Mouse (Mus musculus): ENCODE measurements around the gene Cadps. TPM values are rescaled to one million over a fixed set of nuclear protein-coding genes. Genes with fewer than 3 reads are reported as not detected.

Cadps gene
- polyA plus RNA-seq, 1 experiment = 187 TPM

DNA sequence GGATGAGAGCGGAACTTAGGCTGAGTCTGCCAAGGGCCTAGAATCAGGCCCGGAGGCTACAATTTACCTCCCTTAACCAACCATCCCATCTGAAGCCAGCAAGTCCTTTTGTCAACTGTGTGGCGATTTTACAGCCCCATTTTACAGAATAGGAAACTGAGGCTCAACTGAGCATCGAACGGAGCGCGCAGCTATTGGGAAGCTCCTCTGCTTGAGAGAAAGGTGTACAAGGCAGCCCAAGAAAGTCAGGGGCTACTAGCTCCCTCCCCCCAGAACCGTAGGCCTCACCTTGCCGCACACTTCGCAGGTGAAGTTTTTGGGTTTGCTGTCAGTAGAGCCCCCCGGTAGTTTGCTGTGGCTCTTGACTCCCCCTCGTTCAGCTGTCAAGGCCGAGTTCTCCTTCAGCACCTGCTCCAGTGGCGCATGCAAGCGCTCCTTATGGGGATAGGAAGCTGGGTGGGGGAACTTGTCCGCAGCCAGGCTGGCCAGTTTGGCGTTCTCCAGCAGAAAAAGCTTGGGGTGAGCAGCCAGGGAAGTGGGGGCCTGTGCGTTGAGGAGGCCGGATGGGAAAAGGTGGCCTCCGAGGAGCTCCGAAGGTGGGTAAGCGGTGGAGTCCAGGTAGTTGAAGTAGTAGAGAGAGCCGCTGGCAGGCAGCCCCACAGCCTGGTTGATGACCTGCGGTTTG is 478.7 kb downstream of the Cadps start:
- TF ChIP-seq CTCF (IDR thresholded peaks at IDR 0.05; ENCODE audit: extremely low read depth, insufficient read depth, low read length) (no peak), POLR2A (IDR thresholded peaks at IDR 0.05; ENCODE audit: extremely low read depth, insufficient read depth, low read length) (no peak)
- Histone ChIP-seq H3K4me1 (ENCODE audit: control insufficient read depth, insufficient read depth, low read length) (no peaks in the 10 kb centered on the region), H3K4me3 (ENCODE audit: insufficient read depth, low read length) (peak overlapping the region; percentile 82), H3K27ac (ENCODE audit: insufficient read depth, low read length) (peak overlapping the region; percentile 32)

DNA sequence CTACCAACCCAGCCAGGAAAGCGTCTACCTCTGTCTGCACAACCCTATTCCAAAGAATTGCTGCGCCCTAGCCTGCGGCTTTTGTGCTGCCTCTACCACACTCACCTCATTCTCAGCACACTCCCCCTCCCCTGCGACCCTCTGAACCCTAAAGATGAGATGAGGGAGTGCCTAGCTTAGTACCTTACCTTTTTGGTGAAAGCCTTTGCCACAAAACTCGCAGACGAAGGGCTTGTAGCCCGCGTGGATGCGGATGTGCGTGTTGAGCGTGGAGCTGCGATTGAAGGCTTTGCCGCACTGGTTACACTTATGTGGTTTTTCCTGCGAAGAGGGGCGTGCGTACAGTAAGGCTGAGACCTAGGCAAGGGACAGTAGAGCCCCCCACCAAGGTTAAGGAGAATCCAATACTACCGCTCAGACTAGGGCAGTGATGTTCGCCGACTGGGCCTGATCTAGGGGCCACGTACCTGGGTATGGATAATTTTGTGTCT is 479.4 kb downstream of the Cadps start:
- TF ChIP-seq CTCF (IDR thresholded peaks at IDR 0.05; ENCODE audit: extremely low read depth, insufficient read depth, low read length) (no peak), POLR2A (IDR thresholded peaks at IDR 0.05; ENCODE audit: extremely low read depth, insufficient read depth, low read length) (no peak)
- H3K27ac ChIP-seq (ENCODE audit: insufficient read depth, low read length) = peak overlapping the region; percentile 32; the same call in 1 of the 2 replicates
- H3K4me3 ChIP-seq (ENCODE audit: insufficient read depth, low read length) = peak overlapping the region; percentile 82
- H3K4me1 ChIP-seq (ENCODE audit: control insufficient read depth, insufficient read depth, low read length) = no peaks in the 10 kb centered on the region

DNA sequence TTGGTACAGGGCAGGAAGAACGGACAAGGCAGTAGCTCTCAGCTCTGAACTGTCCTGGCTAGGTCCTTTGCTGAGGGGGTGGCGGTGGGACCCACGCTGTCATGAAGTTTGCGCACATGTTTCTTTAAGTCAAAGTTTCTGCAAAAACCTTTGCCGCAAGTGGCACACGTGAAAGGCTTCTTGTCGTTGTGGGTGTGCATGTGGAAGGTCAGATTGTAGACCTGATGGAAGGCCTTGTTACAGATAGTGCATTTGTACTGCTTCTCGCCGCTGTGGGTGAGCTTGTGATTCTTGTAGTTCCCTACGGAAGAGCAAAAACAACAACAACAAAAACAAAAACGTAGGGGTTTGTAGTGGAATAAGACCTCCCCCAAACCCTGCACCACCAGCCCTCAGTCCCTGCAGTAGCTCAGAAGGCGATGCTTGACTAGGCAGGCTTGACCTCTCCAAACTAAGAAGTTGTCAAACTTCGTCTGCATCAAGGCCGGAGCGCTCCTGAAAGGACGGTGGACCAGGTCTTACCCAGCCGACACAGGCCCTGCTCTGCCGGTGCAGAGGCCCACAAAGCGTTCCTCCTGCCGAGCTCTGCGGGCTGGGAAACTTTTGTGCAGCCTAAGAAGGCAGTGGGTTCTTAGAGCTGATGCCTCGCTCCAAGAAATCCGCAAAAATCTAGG is 480.3 kb downstream of the Cadps start:
- H3K27ac ChIP-seq (ENCODE audit: insufficient read depth, low read length) = peak overlapping the region; percentile 28; the same call in 1 of the 2 replicates

DNA sequence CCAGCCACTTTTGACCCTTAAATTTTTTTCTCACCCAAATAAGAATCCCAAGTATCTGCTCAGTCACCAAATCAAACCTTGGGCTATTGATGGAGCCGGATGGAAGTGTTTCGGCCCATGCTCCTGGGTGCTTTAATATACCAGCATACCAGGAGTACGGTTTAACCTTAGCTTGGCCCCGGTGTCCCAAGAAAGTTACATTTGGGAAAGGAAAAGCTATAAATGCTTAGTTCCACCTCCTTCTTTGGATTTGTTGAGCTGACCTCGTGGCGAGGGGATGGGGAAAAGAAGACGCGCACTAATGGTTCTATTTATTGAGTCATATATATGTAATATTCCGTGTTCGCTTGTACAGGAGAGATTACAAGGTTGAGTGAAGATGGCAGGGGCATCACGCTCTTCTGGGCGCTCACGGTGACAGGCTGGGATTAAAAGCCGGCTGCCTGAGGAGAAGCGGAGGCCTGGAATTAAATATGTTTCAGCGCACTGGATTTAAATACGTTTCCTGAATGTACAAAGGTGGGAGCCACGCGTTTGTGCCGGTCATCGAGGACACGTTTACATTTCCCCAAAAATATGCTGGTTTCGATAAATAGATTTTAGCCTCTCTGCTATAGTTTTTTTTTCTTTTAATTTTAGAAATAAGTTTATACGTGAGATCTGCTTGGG is 481.0 kb downstream of the Cadps start:
- TF ChIP-seq CTCF (IDR thresholded peaks at IDR 0.05; ENCODE audit: extremely low read depth, insufficient read depth, low read length) (no peak), POLR2A (IDR thresholded peaks at IDR 0.05; ENCODE audit: extremely low read depth, insufficient read depth, low read length) (no peak)
- H3K27ac ChIP-seq (ENCODE audit: insufficient read depth, low read length) = no peak overlapping the region
- peak overlapping the region; percentile 82; the same call in 1 of the 2 replicates for H3K4me3 ChIP-seq (ENCODE audit: insufficient read depth, low read length)
- no peaks in the 10 kb centered on the region for H3K4me1 ChIP-seq (ENCODE audit: control insufficient read depth, insufficient read depth, low read length)

More for the DNA sequence above, 480.3 kb downstream of the Cadps start:
- Histone ChIP-seq H3K4me1 (ENCODE audit: control insufficient read depth, insufficient read depth, low read length) (no peaks in the 10 kb centered on the region), H3K4me3 (ENCODE audit: insufficient read depth, low read length) (peak overlapping the region; percentile 82)
- TF ChIP-seq CTCF (IDR thresholded peaks at IDR 0.05; ENCODE audit: extremely low read depth, insufficient read depth, low read length) (no peak), POLR2A (IDR thresholded peaks at IDR 0.05; ENCODE audit: extremely low read depth, insufficient read depth, low read length) (no peak)

DNA sequence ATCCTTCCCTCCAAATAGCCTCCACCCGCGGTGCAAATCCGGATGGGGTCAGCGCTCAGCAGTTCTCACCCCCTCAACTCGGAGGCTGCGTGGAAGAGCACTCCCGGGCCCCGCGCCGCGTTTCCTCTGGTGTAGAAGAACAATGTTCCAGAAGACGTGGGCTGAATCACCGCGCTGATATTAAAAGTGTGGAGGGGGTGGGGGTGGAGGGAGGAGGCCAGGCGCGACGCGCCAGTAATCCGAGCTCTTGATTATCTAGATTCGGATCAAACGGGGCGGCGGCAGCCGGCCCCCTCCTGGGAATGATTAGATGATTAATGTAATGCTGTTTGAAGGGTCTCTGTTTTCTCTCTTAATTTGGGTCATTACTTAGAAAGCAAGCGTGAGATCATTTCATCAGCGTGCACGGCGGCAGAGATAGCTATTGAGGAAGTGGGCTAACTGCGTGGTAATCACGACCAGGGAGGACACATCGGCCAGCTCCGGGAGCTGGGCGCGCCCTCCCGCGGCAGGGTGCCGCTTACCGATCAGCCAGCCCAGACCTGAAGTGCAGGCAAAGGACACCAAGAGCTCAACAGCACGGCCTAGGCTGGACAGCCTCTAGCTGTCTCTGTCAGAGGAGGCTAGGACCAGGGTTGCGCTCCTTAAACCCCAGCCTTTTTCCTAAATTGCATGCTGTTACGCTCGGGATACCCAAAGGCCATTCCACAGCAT is 481.6 kb downstream of the Cadps start:
- TF ChIP-seq POLR2A (IDR thresholded peaks at IDR 0.05; ENCODE audit: extremely low read depth, insufficient read depth, low read length) (no peak), CTCF (IDR thresholded peaks at IDR 0.05; ENCODE audit: extremely low read depth, insufficient read depth, low read length) (no peak)
- Histone ChIP-seq H3K4me3 (ENCODE audit: insufficient read depth, low read length) (peak overlapping the region; percentile 82; the same call in 1 of the 2 replicates), H3K4me1 (ENCODE audit: control insufficient read depth, insufficient read depth, low read length) (no peaks in the 10 kb centered on the region), H3K27ac (ENCODE audit: insufficient read depth, low read length) (no peak overlapping the region; the same call in 1 of the 2 replicates)

DNA sequence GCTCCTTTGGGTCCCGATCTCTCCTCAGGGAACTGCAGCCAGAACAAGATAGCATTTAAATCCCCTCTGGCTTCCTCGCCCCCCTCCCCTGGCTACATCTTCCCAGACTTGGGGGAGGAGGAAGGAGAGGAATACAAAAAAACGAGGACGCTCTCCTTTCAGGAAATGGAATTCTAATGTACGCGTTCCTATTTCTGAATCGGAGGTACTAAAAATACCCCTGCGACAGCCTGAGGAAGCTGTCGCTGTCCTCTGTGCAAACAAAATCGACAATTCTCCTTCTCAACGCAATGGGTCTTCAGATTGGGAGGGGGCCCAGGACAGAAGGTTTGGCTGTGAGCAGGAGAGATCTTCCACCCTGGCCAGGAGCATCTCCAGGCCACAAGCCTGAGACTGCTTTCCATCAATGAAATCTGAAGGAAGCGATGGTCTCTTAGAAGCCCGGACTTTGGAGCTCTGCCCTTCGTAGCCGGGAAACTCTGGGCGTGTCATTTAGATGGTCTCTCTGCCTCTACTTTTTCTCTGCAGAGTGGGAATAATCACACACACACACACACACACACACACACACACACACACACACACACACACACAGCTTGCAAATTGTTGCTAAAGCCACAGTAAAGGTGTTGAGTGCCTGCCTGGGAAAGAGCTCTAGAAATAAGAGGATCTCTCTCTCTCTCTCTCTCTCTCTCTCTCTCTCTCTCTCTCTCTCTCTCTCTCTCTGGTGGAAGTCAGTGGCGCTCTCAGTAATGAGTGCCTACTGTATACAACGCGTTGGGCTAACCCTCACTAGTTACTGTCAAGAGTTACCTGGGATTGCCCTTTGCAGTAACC is 482.4 kb downstream of the Cadps start:
- Histone ChIP-seq H3K4me1 (ENCODE audit: control insufficient read depth, insufficient read depth, low read length) (no peaks in the 10 kb centered on the region), H3K4me3 (ENCODE audit: insufficient read depth, low read length) (peak overlapping the region; percentile 82), H3K27ac (ENCODE audit: insufficient read depth, low read length) (no peak overlapping the region; the same call in 1 of the 2 replicates)
- TF ChIP-seq POLR2A (IDR thresholded peaks at IDR 0.05; ENCODE audit: extremely low read depth, insufficient read depth, low read length) = no peak
- no peak for TF ChIP-seq CTCF (IDR thresholded peaks at IDR 0.05; ENCODE audit: extremely low read depth, insufficient read depth, low read length)

DNA sequence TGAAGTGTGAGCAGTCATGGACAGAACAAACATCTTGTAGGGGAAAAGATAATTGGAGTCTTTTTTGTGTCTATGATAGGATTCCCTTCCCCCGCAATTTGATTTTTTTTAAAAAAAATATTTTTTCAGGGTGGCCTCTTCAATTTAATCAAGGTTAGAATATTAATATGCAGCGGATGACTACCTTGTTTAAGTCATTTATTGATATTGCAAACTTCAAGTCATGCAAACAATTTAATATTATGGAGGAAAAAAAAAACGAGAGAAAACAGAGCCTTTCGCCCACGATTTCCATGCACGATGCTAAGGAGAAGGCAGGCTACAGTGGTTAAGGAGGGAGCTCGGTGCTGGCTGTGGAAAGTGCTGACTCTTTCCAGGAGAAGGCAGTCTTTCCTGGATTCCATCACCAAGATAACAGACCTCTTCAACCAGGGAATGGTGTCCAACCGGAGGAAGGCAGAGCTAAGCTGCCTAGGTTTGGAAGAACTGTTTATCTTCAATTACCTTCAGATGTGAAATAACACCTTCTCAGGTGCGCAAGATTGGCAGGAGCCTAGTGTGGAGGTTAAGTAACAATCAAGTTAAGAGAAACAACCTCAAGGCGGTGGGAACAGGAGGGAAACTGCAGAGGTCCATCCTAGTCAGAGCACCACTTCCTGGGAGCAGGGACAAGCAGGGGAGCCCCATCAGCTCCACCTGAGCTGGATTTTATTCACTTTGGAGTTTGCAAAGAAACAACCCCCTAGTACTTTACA is 483.9 kb downstream of the Cadps start:
- Histone ChIP-seq H3K4me1 (ENCODE audit: control insufficient read depth, insufficient read depth, low read length) (no peaks in the 10 kb centered on the region), H3K27ac (ENCODE audit: insufficient read depth, low read length) (no peak overlapping the region), H3K4me3 (ENCODE audit: insufficient read depth, low read length) (no peak overlapping the region)
- TF ChIP-seq CTCF (IDR thresholded peaks at IDR 0.05; ENCODE audit: extremely low read depth, insufficient read depth, low read length) = no peak
- TF ChIP-seq POLR2A (IDR thresholded peaks at IDR 0.05; ENCODE audit: extremely low read depth, insufficient read depth, low read length) = no peak
